Mouse (Mus musculus): ENCODE data around the gene Vpreb2.
"Not testable (repeated sequence)": the region's sequence is repeated elsewhere in the genome, so short reads cannot be mapped to it uniquely, and the experiment has no call there.

Vpreb2 gene

GRCm38 (mm10) chr16:17980128-17980527, at the start of gene Vpreb2:
Gene Vpreb2, plus strand, starts transcription at chr16:17980428.
- in situ Hi-C loops (cut with MboI, MseI): loop anchor here (5.0 kb wide), 1 partner anchor 1113 kb away; no protein-coding TSS in a partner anchor

GRCm38 (mm10) chr16:17931906-17932460, 48.2 kb upstream of the Vpreb2 start:
- in situ Hi-C loops (cut with MboI, MseI): no loop called here

DNA sequence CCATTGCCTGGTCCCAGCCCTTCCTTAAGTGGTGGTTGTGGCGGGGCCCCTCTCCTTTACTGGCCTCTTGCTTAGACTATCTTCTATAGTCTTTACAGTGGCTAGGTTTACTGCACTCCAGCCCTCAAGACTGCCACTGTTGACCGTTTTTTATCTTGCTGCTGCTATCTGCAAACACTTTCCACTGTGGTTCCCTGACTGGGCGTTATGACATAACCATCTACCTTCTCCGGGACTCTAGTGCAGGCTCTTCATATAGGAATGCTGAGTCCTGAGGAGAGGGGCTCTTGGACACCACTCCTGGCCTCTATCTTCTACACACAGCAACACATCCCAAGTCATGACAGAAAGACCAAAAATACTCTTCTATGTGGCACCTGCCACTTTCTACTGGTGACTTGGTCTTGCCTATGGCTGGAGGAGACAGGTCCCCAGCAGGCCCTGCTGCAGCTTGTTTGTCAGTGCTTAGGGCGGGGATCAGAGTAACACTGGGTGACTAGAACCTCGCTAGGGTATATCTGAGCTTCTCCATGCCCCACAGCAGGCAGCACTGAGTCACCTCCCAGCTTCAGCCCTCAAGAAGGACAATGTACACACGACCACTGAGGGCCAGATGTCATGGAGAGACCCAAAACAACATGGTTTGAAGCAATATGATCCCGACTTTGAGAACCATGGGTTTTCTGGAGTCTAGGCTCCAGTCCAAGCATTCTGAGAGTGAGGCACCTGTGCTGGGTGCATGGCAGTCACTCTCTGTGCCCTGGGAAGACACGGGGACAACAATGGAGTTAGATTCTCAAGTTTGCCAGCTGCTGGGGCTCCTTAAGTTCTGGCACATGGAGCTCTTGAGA, 46.4 kb upstream of the Vpreb2 start:
- in situ Hi-C loops (cut with MboI, MseI): no loop called here

DNA sequence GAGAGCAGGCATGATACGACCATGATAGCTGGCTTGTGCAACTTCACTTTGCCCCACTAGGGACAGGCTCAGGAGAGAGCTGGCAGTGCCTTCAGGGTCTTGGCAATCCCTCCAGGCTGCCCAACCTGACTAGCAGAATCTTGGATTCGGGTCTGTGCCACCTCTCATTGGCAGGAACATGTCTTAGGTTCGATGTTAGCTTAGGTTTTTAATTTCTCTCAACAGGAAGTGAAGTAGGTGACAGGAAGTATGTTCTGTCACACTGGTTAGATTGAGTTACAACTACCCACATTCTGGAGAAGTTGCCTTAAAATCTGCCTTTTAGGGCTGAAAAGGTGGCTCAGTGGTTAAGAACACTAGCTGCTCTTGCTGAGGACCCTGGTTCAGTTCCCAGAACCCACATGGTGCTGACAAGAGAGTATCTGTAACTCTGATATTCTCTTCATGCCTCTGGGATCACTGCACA, 45.8 kb upstream of the Vpreb2 start:
- in situ Hi-C loops (cut with MboI, MseI): no loop called here

GRCm38 (mm10) chr16:17936776-17937175, 43.5 kb upstream of the Vpreb2 start:
- in situ Hi-C loops (cut with MboI, MseI): no loop called here

DNA sequence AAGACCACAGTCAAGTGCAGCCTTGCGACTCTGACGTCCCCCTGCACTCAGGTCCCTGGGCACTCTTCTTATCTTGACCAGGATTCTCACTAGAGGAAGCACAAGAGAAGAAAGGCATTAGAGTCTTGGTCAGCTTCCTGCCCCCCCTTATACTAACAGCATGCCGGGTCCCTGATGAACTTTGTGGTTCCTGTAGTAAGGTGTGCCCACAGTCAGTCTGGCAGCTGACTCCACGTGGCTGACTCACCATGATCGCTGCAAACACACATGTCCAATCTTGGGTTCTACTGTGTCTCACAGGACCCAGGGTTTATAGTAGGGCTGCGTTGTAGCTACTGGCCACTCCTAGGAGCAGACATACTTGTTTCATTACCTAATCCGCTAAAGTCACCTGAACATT, 42.0 kb upstream of the Vpreb2 start:
- in situ Hi-C loops (cut with MboI, MseI): no loop called here

DNA sequence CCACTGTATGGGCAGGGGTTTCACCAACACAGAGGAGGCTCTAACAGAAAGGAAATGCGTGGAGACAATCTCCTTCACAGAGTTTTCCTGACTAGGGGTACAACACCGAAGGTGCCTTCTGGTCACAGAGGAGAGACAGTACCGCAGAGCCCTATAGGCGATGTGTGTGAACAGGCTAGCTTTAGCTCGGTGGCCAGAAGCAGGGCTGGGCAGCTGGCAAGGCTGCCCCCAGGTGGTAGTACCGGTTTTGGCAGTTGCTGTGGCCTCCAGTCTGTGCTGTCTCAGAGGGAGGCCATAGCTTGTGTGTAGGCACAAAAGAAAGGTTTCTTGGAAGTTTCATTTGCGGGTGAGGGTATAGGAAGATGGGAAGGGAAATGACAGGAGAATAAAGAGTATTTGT, 41.4 kb upstream of the Vpreb2 start:
- in situ Hi-C loops (cut with MboI, MseI): no loop called here

DNA sequence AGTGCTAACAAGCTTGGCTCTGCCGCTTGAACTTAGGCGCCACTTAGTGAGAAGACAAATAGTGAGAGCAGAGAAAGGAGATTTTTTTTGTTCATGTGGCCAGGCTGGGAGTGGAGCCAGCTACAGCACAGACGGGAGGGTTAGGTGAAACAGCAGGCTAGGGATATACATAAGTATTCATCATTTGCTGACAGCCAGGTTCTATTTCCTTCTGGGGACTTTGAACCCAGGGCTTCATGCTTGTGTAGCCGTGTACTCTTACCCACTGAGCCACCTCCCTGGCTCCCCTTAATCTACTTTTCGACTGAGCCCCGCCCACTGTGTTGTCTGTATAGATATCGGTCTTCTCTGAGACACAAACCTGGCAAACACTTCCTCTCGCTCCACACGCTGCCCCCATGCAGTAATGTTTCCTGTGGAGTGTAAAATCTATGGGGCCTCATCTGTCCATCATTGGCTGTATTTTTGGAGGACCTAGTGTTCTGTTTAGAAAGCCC, 40.9 kb upstream of the Vpreb2 start:
- in situ Hi-C loops (cut with MboI, MseI): no loop called here

GRCm38 (mm10) chr16:17943466-17943865, 36.8 kb upstream of the Vpreb2 start:
- in situ Hi-C loops (cut with MboI, MseI): no loop called here

- in situ Hi-C loops (cut with MboI, MseI): no loop called here
These were observed 35.0 kb upstream of the Vpreb2 start for GRCm38 (mm10) chr16:17945081-17945831.

- in situ Hi-C loops (cut with MboI, MseI): no loop called here
These were observed 30.8 kb upstream of the Vpreb2 start for GRCm38 (mm10) chr16:17949421-17949877.

GRCm38 (mm10) chr16:17950068-17950467, 30.2 kb upstream of the Vpreb2 start:
- in situ Hi-C loops (cut with MboI, MseI): no loop called here

DNA sequence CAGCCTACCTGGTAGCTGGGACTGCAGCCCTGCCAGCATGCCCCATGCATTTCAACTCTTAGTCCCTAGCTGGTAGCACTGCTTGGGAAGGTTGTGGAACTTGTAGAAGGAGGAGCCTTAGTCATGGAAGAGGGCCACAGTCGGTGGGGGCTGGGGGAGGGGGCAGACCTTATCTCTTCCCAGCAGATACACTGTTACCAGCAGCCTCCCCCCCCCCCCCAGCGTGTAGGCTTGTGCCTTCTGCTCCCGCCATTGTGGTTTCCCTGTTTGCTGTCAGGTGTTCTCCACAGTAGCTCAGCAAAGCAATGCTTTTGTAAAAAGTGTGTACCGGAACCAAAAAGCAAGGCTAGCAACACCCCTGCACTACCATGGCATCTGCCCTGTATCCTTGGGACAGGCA, 28.6 kb upstream of the Vpreb2 start:
- in situ Hi-C loops (cut with MboI, MseI): no loop called here

GRCm38 (mm10) chr16:17956052-17956638, 24.1 kb upstream of the Vpreb2 start:
- in situ Hi-C loops (cut with MboI, MseI): not testable (repeated sequence)

GRCm38 (mm10) chr16:17962091-17962490, 18.1 kb upstream of the Vpreb2 start:
- in situ Hi-C loops (cut with MboI, MseI): no loop called here

- in situ Hi-C loops (cut with MboI, MseI): no loop called here
These were observed 8.4 kb upstream of the Vpreb2 start for GRCm38 (mm10) chr16:17971853-17972252.

DNA sequence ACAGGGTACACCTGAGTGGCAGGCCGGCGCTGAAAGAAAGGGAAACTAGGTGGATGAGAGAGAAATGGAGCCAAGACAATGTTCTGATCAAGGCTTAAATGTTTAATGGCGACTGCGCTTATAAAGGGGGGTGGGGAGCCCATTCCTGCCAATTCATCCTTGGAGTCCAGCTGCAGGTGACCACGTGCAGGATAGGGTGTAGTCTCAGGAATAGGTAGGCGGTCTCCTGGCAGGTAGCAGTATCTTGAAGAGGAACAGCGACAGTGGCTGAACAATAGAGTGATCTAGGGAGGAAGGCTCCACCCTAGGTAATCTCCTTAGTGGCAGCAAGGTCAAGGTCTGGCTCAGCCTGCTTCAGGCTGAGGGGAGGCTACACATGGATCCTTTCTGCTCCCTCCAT, 2.4 kb upstream of the Vpreb2 start:
- in situ Hi-C loops (cut with MboI, MseI): not testable (repeated sequence)

- in situ Hi-C loops (cut with MboI, MseI): loop anchor here (5.0 kb wide), 1 partner anchor 1116 kb away; no protein-coding TSS in a partner anchor
These were observed 3.0 kb downstream of the Vpreb2 start for GRCm38 (mm10) chr16:17983201-17983600.

DNA sequence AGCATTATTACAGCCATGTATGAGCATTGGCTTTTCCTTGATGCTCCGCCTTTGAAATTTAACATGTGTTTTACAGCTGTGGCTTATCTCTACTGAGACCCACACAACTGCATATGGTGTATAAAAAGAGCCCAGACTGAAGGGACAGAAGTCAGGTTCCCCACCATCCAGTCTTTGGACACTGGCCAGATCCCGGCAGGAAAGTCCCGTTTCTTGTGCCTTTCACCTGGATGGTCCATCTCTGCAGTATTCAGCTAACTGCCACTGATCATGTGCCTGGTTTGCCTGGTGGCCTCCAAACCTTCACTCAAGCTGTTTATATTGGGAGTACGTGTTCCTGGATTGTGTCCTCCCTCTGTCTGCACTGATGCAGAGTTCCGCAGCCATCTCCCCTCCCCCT, 4.0 kb downstream of the Vpreb2 start:
- in situ Hi-C loops (cut with MboI, MseI): loop anchor here (5.0 kb wide), 1 partner anchor 1117 kb away; no protein-coding TSS in a partner anchor

DNA sequence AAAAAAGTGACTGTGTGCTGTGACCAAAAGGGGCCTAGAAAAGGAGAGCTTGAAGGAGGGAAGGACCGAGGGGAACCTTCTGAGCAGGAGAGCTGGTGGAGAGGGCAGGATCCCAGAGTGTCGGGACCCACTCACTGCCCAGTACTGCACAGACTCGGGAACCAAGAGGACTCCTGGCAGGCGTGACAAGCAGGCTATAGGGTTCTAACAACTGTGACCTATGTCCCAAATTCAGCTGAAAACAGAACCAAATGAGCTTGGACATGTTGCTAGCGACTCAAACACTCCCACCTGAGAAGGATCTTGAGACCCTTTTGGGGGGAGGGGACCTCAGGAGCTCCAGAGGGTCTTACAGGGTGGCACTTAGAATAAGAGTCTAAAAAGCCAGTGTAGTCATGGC, 4.8 kb downstream of the Vpreb2 start:
- in situ Hi-C loops (cut with MboI, MseI): no loop called here

GRCm38 (mm10) chr16:17986456-17987132, 6.4 kb downstream of the Vpreb2 start:
- in situ Hi-C loops (cut with MboI, MseI): no loop called here

Data from T-helper 1 cell (primary cell).